Mouse (Mus musculus) c-Kit-positive CD71-negative TER-119-negative erythroid progenitor cells, embryonic 14.5 days (primary cell): ENCODE data around the gene Epyc.

Experiments used
- DNase-seq: peaks from one replicate; pipeline ENCODE4 v3.0.0-alpha.2; 2013; ENCODE audit warnings: low read depth

The Epyc gene

GRCm38 (mm10) chr10:97643768-97644167, at the start of gene Epyc:
TSS of gene Epyc (plus strand) at chr10:97644068.
- no peak for DNase-seq

DNA sequence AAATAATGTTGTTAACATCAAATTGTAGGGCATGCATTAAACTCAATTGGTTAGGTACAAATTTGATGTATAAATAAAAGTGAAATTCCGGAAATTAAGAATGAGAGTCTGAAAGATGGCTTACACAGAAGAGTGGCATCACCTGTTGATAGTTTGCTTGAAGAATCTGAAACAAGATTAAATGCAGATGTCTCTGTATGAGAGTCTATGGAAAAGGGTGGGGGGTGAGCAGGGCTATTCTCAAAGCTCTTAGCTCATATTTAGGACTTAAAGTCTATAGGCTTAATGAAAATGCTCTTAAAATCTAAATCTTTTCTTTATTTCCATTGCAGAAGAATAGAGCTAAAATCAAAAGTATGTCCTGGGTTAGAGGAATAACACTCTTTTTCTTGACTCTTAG, 48.2 kb upstream of the Epyc start:
- DNase-seq, result no peak

DNA sequence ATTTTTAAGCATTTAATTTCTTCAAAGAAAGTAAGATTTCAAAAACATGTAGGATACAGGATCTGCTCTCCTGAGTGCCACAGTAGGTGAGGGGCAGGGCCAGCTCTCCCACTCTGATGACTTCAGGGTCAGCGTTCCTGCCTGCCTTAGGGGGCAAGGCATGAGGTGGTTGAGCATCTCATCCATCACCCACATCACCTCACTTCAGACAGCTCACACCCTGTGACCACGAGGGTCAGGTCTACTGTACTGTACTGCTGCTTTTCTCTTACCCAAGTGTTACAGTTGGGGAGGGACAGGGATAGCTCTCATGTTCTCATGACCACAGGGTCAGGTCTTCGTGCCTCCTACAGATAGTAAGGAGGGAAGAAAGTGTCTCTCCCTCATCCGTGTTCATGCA, 42.1 kb upstream of the Epyc start:
- DNase-seq, result no peak

DNA sequence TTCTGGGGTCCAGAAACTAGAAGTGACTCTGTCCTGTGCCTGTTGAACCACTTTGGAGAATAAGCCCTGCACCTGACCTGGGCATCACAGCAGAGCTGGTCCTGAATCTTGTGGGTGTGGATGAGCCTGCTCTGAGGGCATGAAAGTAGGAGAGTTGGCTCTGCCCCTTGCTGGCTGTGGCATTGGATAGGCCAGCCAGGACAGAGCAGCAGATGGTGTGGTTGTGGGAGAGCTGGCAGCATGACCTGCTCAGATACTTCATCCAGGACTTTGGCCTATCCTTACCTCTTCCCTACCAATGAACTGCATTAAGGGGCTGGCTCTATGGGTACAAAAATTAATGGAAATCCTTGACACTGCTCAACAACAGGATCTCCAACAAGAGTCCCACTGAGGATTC, 40.6 kb upstream of the Epyc start:
- no peak for DNase-seq

GRCm38 (mm10) chr10:97606579-97606978, 37.3 kb upstream of the Epyc start, which contains the start of gene Kera:
TSS of gene Kera (plus strand) at chr10:97606879.
- no peak for DNase-seq

GRCm38 (mm10) chr10:97622328-97622727, 21.5 kb upstream of the Epyc start:
- no peak for DNase-seq

DNA sequence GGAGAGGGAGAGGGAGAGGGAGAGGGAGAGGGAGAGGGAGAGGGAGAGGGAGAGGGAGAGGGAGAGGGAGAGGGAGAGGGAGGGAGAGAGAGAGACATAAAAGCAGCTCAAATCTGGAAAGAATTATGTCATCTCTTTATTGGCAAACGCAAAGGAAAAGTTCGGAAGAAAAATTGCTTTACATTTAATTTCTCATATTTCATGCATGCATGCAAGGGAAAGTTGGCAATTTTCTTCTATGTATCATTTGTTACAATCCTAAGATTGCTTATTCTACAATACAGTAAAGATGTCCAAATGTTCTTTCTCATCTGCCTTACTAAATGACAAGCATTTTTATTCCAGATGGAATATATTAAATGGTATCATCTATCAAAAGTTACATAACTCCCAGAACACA, 19.5 kb upstream of the Epyc start:
- no peak for DNase-seq

DNA sequence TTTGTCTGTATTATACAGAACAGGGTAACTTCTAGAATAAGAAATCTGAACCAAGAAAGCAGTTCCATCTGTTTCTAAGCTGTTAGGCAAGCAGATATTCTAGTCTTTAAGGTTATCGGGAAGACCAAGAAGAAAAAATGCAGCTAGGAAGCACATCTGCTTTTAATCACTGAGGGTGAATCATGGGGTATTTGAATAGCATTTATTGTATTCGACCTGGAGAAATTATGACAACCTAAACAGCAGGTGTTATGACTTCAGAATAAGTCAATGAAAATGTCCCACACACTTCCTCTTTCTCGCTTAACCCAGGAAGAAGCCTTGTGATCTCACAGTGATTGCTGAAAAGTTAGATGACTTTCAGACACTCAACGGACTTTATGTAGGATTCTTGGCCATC, 18.8 kb upstream of the Epyc start:
- DNase-seq, result no peak

GRCm38 (mm10) chr10:97626543-97626942, 17.3 kb upstream of the Epyc start:
- no peak for DNase-seq

DNA sequence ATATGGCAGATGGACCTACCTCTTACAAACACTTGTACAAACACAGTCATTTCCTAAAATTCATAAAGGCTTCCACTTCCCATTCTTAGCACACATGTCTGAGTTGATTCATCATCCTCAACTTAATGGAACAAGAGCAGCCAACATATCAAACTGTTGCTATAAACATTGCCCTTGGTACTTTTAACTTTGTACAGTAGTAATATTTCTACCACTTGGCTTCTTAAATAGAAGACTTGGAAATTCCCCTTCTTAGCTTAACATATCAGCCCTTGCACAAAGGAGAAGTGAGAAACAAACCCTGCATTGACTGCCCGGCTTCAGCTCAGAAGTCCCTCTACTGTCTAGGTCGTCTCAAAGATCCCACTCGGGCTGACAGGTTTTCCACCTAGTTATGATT, 12.8 kb upstream of the Epyc start:
- no peak for DNase-seq

- DNase-seq, result no peak
These were observed 1.9 kb upstream of the Epyc start for GRCm38 (mm10) chr10:97641926-97642325.

DNA sequence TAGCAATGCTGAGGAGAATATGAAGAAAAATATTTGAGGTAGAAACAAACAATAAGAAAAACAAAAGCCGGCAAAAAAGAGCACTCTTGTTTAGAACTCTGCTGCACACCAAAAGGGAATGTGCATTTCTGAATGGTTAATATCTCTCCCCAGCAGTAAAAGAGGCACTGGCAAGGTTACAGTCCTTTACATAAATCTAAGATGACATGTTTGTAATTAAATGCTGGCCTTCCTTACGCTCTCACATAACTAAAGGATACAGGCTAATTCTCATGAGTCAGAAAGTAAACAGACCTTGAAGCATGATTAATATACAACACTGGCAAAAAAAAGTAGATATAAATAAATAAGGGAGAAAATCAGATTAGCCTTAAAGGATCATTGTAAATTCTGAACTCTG, 6.5 kb downstream of the Epyc start:
- no peak for DNase-seq

- DNase-seq, result no peak
These were observed 15.6 kb downstream of the Epyc start for GRCm38 (mm10) chr10:97659489-97659888.

- DNase-seq, result no peak
These were observed 24.8 kb downstream of the Epyc start for GRCm38 (mm10) chr10:97668656-97669055.

DNA sequence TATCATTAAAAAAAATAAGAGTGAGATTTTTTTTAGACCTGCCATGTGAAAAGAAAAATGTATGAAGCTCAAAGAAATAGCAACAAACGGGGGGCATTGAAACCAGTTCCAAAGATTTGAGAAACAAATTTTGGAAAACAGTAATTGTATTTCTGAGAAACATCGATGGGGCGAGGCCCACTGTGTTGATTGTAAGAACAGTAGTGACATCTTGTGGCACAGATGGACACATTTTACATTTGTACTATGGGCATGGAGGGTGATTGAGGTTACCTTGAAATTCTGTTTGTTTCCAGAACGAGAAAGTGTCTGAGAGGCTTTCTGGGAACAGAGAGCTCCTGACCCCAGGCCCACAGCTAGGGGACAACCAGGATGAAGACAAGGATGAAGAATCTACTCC, 26.3 kb downstream of the Epyc start:
- DNase-seq, result no peak

- no peak for DNase-seq
These were observed 29.4 kb downstream of the Epyc start for GRCm38 (mm10) chr10:97673239-97673638.

GRCm38 (mm10) chr10:97682981-97683380, 39.1 kb downstream of the Epyc start:
- DNase-seq, result no peak

GRCm38 (mm10) chr10:97687198-97687597, 43.3 kb downstream of the Epyc start:
- DNase-seq, result no peak

GRCm38 (mm10) chr10:97689425-97689824, 45.6 kb downstream of the Epyc start:
- DNase-seq, result no peak

DNA sequence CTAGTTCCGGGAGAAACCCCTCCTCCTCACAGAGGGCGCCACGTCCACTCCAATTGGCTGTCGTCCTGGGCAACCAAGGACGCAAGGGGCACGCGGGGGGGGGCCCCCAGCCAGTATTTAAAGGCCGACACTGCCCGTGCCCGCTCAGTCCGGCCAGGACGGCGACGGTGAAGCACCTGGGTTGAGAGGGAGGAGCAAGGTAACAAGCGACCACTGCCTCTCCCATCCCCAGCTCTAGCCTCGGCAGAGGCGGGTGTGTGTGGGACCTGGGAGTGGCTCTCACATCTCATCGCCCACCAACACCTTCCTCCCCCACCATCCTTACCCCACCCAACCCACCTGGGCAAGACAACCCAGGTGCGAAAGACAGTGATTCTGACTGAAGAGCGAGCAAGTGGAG, 49.0 kb downstream of the Epyc start, which contains the start of gene Ccer1:
Ccer1 (plus strand) TSS at position 147 of the 400 bp plus-strand sequence.
- no peak for DNase-seq

DNA sequence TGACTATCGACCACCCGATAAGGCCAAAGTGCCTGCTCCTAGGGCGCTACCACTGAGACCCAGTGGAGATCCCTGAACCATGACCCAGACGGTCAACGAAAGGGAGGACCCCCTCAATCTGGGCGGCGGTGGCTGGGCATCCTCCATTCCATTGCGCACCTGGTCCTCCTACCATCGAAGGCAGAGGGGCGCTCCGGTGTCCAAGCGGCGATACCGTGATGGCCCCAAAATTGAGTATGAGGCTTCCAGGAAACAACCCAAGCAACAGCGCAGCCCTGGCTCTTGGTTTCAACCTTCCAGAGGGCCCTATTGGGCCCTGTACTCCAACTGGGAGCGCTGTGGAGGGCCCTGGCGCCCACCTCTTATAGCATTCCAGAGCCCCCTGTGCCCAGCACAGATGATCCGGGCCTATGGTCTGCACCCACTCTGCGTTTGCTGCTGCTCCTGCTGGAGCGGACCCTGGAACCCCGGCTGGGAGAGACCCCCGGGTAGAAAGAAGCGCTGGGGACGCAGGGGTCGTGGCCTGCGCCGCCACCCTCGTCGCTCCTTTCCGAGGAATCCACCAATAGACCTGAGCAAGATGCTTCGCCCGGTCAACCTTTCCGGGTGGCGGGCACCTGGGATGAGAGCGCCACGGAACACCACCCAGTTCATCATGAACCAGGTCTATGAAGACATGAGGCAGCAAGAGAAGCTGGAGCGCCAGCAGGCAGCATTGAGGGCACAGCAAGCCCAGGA, 49.7 kb downstream of the Epyc start:
- DNase-seq, result no peak

GRCm38 (mm10) chr10:97702321-97702720, 58.5 kb downstream of the Epyc start:
- DNase-seq, result no peak

GRCm38 (mm10) chr10:97704562-97704961, 60.7 kb downstream of the Epyc start:
- DNase-seq, result peak; percentile 12

DNA sequence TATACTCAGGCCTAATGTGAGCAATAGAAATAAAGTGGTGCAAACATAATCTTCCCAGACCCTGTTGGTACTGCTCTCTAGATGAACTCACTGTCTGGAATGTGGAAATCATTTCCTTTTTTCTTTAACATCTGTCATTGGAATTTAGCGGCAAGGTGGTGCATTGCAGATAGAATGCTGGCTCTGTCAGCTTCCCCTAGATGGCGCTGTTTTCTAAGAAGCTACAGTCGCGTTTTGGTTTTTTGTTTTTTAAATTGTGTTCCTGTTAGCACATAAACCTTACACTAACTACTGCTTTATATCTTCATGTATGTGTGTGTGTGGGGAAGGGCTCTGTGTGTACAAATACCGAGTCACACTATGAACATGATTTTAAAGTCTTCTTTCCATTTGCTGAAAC, 68.8 kb downstream of the Epyc start:
- peak; percentile 31 for DNase-seq
